Mouse (Mus musculus) NIH3T3 (cell line): ENCODE data around the gene Olfr549.

Experiments
- DNase-seq: peaks from one replicate; pipeline ENCODE4 v3.0.0-alpha.2; 2012; ENCODE audit warnings: low read depth

The Olfr549 gene

DNA sequence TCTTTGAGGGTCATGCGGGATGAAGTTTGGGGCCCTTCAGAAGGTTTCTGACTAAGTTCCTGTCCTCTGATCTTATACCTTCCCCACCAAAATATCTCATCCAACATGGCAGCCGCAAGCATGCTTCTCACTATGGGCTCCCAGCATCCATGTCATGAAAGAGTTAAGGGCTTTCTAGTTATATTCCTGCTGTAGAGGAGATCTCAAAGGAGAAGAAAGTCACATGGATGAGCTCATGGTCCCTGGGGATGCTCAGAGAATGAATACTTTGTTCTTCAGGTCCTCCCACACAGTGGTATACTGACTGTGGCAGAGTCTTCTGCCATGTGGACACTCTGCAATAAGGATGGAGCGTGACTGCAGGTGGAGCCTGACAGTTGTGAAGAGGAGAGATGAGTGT lies at the start of gene Olfr549:
Olfr549 (plus strand) TSS at position 301 of the 400 bp plus-strand sequence.
- DNase-seq = no peak

DNA sequence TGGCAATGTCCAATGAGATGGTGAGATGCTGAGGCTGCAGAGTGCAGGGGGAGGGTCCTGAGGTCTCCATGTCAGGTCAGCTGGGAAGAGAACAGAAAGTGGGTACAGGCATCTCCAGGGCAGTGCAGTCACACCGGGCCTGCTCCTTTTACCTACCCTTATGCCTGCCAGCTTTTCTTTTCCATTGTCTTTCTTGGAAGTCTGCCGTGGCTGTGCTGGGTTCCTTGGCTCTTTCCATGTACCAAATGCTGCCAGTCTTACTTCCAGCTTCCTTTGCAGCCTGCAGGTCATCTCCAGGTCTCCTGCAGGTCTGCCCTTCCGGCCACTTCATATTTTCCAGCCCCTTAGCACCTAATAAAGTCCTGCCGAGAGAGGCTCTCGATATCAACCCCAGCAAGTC lies 47.7 kb upstream of the Olfr549 start:
- DNase-seq = no peak

DNA sequence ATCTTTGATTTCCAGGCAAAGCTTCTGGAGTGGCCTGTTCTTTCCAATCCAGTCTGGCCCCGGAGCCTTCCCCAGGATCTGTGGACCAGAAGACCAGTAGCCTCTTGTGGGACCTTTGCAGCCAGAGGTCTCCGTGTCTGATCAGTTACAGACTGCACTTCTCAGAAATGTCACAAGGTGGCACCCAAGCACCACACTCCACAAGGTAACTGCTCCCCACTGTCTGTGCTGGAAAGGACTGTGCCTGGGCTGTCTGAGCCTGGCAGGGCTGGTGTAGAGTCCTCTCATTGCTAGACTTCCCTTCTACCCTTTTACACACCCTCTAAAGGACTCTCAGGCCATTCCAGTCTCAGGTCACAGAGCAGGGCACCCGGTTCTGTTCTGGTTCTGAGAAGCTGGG lies 42.8 kb upstream of the Olfr549 start:
- DNase-seq = peak; percentile 80

DNA sequence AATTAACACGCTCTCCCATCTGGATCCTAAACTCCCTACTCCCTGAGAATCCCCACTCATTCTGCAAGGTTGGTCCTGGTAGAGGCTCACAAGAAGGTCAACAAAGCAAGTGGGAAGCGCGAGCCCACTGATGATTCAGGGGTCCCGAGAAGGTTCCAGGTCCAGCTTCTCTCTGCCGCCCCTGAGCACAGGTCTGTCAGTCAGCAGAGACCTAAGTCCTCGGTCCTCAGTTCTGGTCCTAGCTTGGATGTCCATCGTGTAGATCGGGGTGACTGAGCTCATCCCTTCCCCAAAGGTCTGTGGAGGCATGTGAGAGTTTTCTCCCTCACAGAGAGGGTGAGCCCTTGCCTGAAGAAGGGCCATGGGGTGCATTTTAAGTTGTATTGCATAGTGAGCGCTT lies 41.6 kb upstream of the Olfr549 start:
- DNase-seq = no peak

DNA sequence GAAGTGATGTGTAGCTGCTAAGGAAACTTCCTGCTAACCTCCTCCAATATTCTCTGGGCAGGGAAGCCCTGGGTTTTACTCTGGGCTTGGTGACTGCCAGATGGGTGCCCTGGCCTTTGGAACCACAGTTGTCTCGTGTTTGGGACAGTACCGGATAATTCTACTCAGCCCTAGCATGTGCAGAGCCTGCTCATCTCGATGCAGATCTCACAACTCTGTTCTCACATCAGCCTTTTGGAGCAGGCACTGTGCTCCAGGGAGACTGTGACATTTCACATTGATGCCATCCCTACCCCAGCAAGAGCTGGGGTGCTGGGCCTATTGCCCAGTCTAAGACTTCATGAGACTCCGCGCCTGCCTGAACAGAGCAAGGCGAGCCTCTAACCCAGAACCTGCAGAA lies 41.0 kb upstream of the Olfr549 start:
- no peak for DNase-seq

DNA sequence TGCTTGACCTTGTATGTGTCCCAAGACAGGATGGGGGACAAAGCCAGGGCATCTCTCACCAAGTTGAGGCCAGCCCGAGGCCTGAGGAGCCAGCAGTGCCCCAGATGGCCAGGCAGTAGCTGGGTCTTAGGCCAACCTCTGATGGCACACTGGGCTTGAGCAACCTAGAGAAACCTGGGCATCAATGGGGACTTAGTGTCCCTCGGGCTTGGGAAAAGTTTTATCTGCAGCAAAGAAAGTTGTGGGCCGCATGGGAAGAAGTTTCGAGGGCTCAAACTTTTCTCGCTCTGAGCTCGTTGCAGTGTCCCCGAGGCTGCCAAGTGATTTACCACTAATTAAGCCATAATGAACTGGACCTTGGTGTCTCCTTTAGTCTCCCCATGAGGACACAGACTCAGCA lies 39.9 kb upstream of the Olfr549 start:
- DNase-seq = no peak

DNA sequence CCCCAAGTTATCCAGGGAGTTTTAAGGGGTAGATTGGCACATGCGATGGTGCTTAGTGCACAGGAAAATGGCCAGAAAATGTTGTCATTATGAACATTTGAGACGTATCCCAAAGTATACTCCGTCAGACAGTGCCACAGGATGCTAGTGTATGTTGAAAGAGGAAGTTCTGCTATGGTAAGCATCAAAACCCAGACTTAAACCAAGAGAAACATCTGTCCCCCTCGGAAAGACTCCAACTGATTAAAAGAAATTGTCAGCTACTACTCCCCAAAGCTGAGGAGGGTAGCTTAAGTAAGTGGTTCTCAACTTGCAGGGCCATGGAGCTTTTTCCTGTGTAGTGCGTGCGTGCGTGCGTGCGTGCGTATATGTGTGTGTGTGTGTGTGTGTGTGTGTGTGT lies 37.7 kb upstream of the Olfr549 start:
- no peak for DNase-seq

DNA sequence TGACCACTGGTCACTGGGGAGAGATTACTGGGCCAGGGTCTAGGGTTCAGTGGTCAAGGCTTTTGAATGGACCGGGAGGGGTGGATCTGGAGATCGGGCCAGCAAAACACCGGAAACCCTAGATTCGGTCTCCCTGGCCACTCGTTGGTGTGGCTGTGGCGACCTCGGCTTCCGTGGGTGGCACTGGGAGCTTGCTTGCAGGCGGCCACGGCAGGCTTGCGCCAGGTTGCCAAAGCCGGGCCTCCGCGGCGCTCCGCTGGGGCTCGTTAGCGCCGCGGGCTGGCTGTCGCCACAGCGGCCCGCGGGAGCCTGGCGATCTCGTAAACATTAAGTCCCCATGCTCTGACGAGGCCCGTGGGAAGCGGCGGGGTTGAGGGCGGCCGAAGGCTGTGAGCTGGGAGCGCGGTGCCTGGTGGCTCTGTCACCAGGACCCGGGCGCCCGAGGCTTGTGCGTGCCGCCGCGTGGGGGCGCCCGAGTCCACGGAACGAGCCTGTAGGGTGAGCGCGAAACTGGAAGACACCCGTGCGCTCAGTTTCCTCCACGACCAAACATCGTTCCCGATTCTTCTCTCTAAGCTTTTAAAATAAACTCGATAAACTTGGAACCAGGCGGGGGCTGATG lies 36.7 kb upstream of the Olfr549 start:
- peak; percentile 79 for DNase-seq

DNA sequence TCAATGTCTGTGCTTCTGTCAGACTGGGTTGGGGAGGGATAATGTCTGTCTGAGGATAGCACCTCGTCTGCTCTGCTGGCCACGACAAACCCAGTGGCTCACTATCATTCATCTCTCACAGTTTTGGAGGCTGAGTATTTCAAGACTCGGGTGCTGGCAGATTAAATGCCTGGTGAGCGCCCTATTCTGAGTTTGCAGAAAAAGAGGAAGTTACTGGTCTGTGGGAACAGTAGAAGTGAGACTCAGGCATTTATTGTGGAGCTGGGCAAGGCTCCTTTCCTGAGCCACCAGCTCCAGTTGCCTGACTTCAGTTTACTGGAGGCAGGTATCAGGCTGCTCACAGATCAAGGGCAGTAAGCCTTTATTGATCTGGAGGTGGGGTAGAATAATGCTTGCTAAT lies 35.5 kb upstream of the Olfr549 start:
- no peak for DNase-seq

DNA sequence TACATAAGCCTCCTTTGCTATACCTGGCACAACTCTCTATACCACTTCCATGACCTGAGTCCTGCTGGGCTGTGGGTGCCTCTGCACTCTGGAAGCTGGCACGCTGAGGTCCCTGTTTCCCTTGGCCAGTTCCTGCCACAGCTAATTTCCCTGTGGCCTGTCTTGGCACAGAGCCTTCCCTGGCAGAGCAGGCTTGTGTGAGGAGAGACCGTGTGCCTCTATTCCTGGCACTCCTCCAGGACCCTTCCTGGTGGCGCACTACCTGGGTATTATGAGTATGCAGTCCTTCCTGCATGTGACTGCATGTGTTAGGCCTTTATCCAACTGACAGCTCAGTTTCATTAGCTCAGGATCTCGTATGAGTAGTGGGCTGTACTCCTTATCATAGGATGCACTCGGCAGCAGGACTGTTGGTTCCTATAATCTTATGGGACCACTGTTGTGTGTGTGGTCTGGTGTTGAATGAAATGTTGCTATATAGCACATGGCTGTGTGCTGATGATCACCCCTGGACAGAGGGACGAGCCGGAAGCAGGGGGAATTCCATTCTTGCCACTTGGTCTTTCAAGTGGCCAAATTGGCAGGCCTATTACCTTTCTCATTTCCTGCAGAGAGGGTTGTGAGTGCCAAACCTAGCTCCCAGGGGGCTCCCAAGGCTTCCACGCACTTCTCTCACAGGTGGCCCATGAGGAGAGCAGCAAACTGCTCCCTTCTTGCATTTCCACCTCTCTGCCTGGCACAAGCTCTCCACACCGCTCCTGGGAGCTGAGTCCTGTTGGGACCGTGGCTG lies 33.2 kb upstream of the Olfr549 start:
- DNase-seq = no peak

DNA sequence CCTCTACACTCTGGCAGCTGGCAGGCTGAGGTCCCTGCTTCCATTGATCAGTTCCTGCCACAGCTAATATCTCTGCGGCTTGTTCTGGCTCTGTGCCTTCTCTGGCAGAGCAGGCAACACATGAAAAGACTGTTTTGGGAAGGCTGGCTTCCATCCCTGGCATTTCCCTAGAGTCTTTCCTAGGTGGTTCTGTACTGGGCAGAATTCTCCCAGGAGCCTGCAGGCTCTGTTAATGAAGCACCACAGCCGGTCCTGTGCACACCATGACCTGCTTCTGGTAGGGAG lies 32.7 kb upstream of the Olfr549 start:
- DNase-seq = no peak

DNA sequence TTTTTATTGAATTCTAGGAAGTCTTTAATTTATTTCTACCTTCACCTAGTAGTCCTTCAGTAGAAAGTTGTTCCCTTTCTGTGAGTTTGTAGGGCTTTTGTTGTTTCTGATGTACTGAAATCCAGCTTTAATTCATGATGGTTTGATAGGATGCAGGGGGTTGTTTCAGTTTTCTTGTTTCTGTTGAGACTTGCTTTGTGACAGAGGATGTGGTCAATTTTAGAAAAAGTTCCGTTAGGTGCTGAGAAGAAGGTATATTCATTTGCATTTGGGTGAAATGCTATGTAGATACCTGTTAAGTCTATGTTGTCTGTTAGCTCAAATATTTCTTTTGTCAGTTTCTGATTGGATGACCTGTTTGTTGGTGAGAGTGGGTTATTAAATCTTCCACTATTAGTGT lies 20.6 kb upstream of the Olfr549 start:
- DNase-seq = no peak

DNA sequence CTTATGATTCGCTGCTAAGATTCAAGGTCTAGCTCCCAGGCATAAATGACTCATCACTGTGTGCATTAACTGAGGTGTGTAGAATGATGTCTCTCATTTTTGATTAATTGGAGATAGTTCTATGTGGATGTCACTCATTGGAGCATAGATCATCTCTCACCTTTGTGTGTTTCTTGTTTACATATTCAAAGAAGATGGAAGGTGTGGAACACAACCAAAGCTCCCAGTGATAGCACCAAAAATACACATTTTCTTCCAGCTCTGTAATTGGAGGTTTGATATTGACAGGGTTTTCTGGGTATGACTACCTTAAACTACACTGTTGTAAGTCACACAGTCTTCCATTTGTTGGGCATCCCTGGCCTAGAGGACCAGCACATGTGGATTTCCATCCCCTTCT lies 15.2 kb upstream of the Olfr549 start, which contains the start of gene Olfr547:
Olfr547 (plus strand) TSS at position 301 of the 400 bp plus-strand sequence.
- no peak for DNase-seq

DNA sequence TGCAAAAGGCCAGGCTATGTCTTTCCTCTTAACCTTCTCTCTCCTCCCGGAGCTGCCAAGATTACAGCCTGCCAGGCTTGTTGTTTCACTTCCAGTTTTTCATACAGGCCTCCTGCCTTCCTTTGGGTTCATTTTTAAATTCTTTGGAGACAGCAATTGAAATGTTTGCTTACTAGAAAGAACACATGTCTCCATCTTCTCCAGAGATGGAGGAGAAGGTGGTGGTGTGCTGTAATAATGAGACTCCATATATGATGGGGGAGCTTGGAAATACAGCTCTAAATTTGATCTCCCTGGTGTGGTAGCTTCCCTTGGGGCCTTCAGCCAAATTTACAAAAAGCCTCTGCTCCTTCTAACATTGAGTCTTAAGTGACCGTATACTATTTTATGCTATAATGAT lies 9.1 kb upstream of the Olfr549 start, which contains the start of gene Olfr548-ps1:
Olfr548-ps1 (plus strand) TSS at position 301 of the 400 bp plus-strand sequence.
- DNase-seq = no peak

DNA sequence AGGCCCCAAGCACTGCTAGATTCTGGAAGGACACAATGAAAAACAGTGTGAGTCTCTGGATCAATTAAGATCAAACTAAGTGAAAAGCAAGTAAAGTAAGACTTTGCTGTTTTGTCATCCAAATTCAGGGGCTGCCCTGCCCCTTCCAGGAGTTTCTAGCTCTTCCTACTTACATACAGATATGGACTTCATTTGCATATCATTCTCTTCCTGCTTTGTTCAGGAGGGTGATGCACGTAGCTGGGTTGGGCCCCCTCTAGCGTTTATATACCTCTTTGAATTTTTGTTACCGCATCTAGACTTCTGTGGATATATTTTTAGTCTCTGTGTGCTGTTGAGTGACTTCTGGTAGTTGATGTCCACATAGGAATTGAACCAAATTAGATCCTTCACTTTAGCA lies 8.4 kb upstream of the Olfr549 start:
- no peak for DNase-seq

DNA sequence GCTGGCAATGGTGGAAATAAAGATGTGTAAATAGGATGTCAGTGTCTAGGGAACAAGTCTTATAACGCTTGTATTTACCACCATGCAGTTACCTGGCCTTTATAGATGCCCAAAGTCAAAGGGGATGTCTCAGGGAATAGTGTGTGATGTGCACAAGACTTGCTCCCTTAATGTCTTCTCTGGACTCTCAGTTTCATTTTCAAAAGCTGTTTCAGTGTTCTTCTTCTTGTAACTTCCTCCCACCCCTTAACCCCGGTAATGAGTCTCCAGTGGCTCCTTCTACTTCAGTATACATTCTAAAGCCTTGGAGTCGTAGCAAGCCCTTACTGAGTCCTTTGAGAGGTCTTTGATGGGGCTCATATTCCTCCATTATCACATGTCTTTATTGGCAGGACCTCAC lies 3.6 kb downstream of the Olfr549 start:
- DNase-seq = no peak

DNA sequence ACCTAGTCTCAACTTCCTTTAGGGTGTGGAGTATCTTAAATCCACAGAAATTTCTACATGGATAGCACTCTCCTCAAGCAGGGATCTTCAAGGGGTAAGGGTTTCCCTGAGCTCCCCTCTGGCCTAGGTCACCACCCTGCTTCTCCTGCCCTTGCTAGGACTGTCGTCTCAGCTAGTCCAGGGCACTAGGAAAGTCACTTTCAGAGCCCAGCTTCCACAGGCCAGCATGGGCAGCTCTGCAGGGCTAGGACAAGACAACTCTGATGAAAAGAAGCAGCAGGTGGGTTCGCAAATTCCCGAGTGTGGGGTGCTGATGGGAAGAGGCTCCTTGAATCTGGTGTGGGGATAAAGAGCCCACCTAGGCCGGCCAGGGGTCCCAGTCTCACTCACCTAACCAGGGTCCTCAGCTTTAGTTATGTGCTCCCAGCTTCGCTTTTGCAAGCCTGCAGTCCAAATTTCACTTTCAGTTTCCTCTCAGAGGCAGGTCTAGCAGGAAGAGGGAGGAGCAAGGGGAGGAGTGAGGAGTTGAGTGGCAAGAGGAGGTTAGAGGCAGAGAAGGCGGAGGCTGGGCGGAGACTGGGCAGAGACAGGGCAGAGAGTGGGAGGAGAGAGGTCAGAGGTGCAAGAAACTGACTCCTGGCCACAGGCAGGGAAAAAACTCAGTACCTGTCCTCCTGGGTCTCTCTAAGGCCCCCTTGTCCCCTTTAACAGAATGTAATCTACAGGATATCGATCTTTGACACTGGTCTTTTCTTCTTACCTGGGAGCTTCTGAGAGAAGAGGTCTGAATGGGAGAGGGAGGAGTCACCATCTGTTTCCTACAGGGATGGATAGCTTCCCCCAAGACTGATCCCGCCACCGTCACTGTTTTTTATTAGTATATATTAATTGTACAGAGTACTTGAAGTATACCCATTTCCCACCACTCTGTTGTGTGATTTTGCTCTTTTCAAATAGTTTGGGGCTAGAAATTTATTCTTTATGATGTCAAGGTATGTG lies 15.6 kb downstream of the Olfr549 start, which contains the start of gene Trim21:
Trim21 (minus strand) TSS at position 488 of the 999 bp plus-strand sequence.
- peak; percentile 89 for DNase-seq

DNA sequence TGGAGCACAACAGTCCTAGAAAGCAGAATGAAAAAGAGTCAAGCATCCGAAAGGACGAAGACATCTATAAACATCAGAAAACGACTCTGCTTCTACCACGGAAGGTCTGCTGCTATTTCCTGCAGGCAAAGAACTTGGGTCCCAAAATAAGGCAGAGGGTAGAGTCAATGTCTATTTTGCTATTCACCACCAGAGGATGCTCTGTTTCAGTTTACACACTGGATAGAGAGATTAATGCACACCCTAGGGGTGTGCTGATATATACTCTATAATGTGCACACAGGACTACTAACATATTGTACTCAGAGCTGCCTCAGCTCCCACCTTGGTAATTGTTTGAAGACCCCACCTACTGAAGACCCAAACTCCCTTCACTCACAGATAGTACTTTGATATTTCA lies 16.5 kb downstream of the Olfr549 start:
- no peak for DNase-seq

DNA sequence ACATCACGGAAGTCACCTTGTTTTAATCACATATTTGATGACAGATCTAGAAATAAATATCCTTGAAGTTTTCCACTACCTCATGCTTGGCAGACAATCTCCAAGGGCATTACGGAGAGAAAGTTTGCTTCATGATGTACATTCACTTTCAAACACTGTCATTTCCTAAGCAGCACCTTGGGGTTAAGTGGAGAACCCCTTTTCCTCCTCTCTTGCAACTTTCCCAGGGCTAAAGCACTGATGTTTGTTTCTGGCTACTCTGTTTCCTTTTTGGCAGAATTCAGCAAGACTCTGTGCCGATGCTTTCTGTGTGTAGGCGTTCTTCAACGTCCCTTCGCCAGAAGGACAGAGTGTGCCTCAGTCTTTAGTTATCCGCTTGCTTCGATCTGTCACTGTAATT lies 21.5 kb downstream of the Olfr549 start, which contains the start of gene Olfr550:
Olfr550 (plus strand) TSS at position 301 of the 400 bp plus-strand sequence.
- no peak for DNase-seq

DNA sequence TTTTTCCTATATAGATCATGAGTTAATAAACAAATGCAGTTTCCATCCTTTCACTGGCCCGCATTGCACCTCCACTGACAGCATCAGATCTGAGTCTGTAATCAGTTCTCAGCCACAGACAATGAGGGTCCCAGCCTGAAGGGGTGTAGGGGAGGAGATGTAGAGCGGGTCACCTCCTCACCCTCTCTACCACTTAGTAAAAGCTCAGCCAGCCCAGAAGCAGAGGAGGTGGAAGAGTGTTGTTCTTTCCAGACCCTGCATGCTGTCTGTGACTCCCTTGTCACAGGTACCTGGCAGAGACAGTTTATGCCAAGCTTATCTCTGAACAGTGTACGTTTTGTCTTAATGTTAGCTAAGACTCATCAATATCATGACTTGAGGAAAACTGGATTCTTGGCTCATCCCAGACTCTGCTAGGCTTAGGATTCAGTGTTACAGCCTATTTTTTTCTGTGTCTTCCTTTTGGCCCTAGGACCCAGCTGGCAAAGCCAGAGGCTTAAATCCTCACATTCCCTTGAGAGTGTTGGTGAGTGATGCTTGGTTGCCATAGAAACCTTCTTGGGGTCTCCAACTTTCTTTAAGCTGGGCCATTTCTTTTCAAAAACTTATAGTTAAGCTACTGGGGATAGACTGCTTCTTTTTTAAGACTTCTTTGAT lies 23.6 kb downstream of the Olfr549 start:
- no peak for DNase-seq

DNA sequence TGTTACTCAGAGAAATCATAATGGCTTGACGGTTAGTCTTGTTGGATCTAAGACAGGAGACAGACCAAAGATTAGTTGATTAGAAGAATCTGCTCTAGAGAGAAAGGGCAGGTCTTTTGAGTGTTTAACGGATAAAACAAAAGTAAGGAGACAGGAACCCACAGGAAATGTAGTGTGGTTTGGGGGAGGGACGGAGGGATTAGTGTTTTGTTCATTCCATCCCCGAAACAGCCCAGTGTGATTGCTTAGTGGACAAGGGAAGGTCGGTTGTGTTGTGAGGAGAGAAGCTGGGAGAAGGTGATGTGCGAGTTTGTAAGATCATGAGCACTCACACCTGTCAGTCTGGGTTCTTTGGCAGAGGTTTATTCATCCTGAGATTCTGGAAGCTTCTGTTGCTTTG lies 26.3 kb downstream of the Olfr549 start:
- no peak for DNase-seq

DNA sequence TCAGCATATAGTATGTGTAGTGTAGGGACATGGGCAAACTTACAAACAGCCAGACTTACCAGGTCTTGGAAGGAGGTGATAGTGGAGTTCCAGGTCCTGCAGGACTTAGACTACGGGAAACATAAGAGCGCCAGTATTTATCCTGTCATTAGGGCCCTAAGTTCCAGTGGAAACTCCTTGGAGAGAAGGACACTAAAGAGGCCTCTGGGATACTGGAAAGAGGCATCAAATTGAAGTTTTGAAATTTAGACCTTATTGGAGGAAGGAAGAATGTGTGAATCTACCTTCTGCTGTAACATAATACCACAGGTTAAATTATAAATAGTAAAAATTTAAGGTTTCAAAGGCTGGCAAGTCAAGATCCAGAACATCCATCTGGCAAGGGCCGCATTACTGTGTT lies 42.1 kb downstream of the Olfr549 start, which contains the start of gene Olfr551:
Olfr551 (minus strand) TSS at position 101 of the 400 bp plus-strand sequence.
- DNase-seq = no peak
